Mouse (Mus musculus): ENCODE results near the gene Nsl1. TPM values are rescaled to one million over a fixed set of nuclear protein-coding genes. Genes with fewer than 3 reads are reported as not detected.

Nsl1 gene
- polyA plus RNA-seq (2012; rRNA removed) = 9.7 and 11.7 TPM in 2 replicates

GRCm38 (mm10) chr1:191062781-191063485 lies at the start of gene Nsl1, which contains the start of gene Tatdn3:
Gene Nsl1 (plus strand): TSS chr1:191063012.
Gene Tatdn3 (minus strand): TSS chr1:191062932.

GRCm38 (mm10) chr1:191026021-191026713 lies 36.6 kb upstream of the Nsl1 start, which contains the start of gene Flvcr1:
Gene Flvcr1 (minus strand): TSS chr1:191026158.

GRCm38 (mm10) chr1:191036554-191037334 lies 26.1 kb upstream of the Nsl1 start, which contains the start of gene Spata45:
Gene Spata45 (plus strand): TSS chr1:191036639.

GRCm38 (mm10) chr1:191097802-191098747 lies 35.3 kb downstream of the Nsl1 start, which contains the start of gene Batf3:
Gene Batf3 (plus strand): TSS chr1:191097847.

Other genes starting within 250 kb of the Nsl1 start
- 1.8 and 2.7 TPM in 2 replicates for gene Rps6kc1, start 151.2 kb upstream of the Nsl1 start, polyA plus RNA-seq (2012; rRNA removed)
- gene Angel2, start 137.9 kb upstream of the Nsl1 start, polyA plus RNA-seq (2012; rRNA removed) = 12.3 and 13.2 TPM in 2 replicates
- gene Vash2, start 83.7 kb upstream of the Nsl1 start, polyA plus RNA-seq (2012; rRNA removed) = 0.28 and 0.58 TPM in 2 replicates
- 6.3 and 7.5 TPM in 2 replicates for gene Flvcr1, start 36.9 kb upstream of the Nsl1 start, polyA plus RNA-seq (2012; rRNA removed)
- gene Spata45, start 26.4 kb upstream of the Nsl1 start, polyA plus RNA-seq (2012; rRNA removed) = not detected in 2 replicates
- 7.0 and 7.4 TPM in 2 replicates for gene Tatdn3, start 80 bp upstream of the Nsl1 start, polyA plus RNA-seq (2012; rRNA removed)
- 1.7 and 1.9 TPM in 2 replicates for gene Batf3, start 34.8 kb downstream of the Nsl1 start, polyA plus RNA-seq (2012; rRNA removed)
- not detected in 2 replicates for gene Fam71a, start 101.8 kb downstream of the Nsl1 start, polyA plus RNA-seq (2012; rRNA removed)
- 0.76 and 0.84 TPM in 2 replicates for gene Atf3, start 155.0 kb downstream of the Nsl1 start, polyA plus RNA-seq (2012; rRNA removed)

Data from liver, embryonic 14 days (tissue).